Mouse (Mus musculus) heart, adult 2 months (tissue): ENCODE results near the gene Rcc1. TPM values are rescaled to one million over a fixed set of nuclear protein-coding genes. Genes with fewer than 3 reads are reported as not detected.
"Not testable (repeated sequence)": the region's sequence is repeated elsewhere in the genome, so short reads cannot be mapped to it uniquely, and the experiment has no call there.

ENCODE experiments used
- DNase-seq, 2 experiments: peaks; one replicate each; pipeline ENCODE4 v3.0.0; 2021
- H3K27ac ChIP-seq: fragments of 200-600 bp; 2 replicates; pipeline ENCODE4 v1.8.1; 2022
- H3K27me3 ChIP-seq: fragments of 200-500 bp; 2 replicates; pipeline ENCODE4 v1.6.1; 2012; ENCODE audit warnings: mild to moderate bottlenecking, low read length, inconsistent platforms, mixed read lengths; ENCODE audit not compliant: control insufficient read depth, insufficient read depth
- H3K36me3 ChIP-seq: fragments of 200-500 bp; 2 replicates; pipeline ENCODE4 v1.6.1; 2012; ENCODE audit warnings: low read length, inconsistent platforms; ENCODE audit not compliant: control insufficient read depth, insufficient read depth
- H3K4me1 ChIP-seq: fragments of 200-500 bp; 2 replicates; pipeline ENCODE4 v1.6.1; 2011; ENCODE audit warnings: low read length; ENCODE audit not compliant: control insufficient read depth, insufficient read depth
- H3K4me3 ChIP-seq: fragments of 200-600 bp; 2 replicates; pipeline ENCODE4 v1.8.1; 2022
- H3K79me2 ChIP-seq: fragments of 200-500 bp; replicated peaks from 2 replicates; pipeline ENCODE4 v1.6.1; 2012; ENCODE audit warnings: mild to moderate bottlenecking, inconsistent platforms, low read length, moderate library complexity, mixed read lengths; ENCODE audit not compliant: control insufficient read depth, insufficient read depth
- H3K9ac ChIP-seq: fragments of 200-500 bp; 2 replicates; pipeline ENCODE4 v1.6.1; 2012; ENCODE audit warnings: low read depth, mild to moderate bottlenecking, control low read depth, inconsistent platforms, low read length, mixed read lengths
- CTCF ChIP-seq: fragments of 200-600 bp; IDR thresholded peaks from 2 replicates; pipeline ENCODE4 v1.8.1; 2022; ENCODE audit warnings: antibody characterized with exemption, mild to moderate bottlenecking, moderate library complexity
- EP300 ChIP-seq: fragments of 200-500 bp; IDR thresholded peaks from 2 replicates; pipeline ENCODE4 v1.6.1; 2011; ENCODE audit warnings: low read depth, low read length, control low read depth; ENCODE audit not compliant: insufficient read depth
- POLR2A ChIP-seq: fragments of 200-500 bp; IDR thresholded peaks from 2 replicates; pipeline ENCODE4 v1.6.1; 2011; ENCODE audit warnings: mild to moderate bottlenecking, low read depth, low read length, control low read depth; ENCODE audit not compliant: insufficient read depth
- WGBS: fragments of 180-500 bp; shearing (Covaris S2); methylation state at CpG from one replicate; pipeline ENCODE4 v1.1.7; 2018; 5-methylcytosine and 5-hydroxymethylcytosine counted together
- intact Hi-C: fragments of 180-260 bp; cut with DNase I; formaldehyde crosslinking; loops from one replicate; pipeline ENCODE4 v1.15.1; 2025
- polyA plus RNA-seq: library from polyadenylated mRNA; depleted of rRNA; stranded (reverse); fragments of >200 nt; gene quantifications from 2 replicates; pipeline ENCODE4 v1.2.3, GENCODE M21; 2012; rRNA removed
- total RNA-seq, 2 experiments: library from RNA; stranded (reverse); gene quantifications; 2 replicates each; pipeline ENCODE4 v1.2.3; 2021

Gene Rcc1
- total and polyA plus RNA-seq, 3 experiments: 5.1 to 7.5 (median 6.6) TPM

DNA sequence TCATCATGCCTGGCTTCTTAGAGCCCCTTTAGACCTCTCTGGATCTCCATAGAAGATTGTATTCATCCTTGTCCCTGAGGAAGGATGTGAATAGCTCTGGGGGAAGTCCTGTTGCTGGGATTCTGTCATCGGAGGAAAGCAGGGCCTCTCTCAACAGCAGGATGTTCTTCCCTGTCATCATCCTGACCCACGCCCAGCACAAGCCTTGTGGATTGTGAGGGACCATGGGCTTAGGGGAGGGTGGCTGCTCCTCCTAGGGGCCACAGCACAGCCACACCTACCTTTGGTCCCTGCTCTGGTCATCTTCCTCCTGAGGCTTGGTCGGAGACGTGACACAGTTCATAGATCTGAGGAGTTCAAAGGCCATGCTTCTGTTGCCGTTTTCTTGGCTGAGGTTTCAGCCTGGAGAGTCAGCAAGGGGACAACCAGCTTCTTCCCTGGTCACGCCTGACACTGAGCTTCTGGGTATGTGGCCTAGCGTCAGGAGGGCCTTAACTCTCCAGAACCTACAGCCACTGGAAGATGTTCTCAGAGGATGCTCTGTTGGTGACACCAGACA lies 59.6 kb downstream of the Rcc1 start:
- Histone ChIP-seq H3K27ac (no peak overlapping the region; the same call in 1 of the 2 replicates), H3K27me3 (no peaks in the 10 kb centered on the region), H3K79me2 (no peaks in the 10 kb centered on the region), H3K4me1 (no peaks in the 10 kb centered on the region), H3K36me3 (no peaks in the 10 kb centered on the region), H3K9ac (no peak overlapping the region), H3K4me3 (no peak overlapping the region)
- no peak for DNase-seq
- TF ChIP-seq EP300 (no peak), POLR2A (no peak), CTCF (no peak)
- WGBS: 53% methylated on average over 7 of the region's 7 CpGs
- intact Hi-C loops: loop anchor here (1.0 to 5.0 kb wide), 3 partner anchors 52 to 219 kb away; partner anchors contain the start of gene Sesn2

DNA sequence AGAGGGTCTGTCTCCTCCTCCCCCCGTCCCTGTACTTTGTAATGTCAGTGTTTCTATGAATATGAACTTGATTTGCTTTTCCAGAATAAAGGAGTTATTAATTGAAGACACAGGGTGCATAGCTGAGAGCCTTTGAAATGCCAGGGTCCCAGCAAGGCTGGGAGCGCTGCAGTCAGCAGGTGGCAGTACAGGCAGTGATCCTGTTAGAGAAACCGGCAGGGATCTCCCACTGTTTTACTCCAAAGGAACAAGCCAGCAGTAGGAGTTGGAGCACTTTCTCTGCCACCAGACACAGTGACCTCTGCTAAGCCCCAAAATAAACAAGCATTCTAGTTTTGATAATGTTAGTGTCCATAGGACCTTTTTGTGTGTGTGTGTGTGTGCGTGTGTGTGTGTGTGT lies 60.4 kb downstream of the Rcc1 start:
- 36% methylated on average over 4 of the region's 4 CpGs for WGBS
- TF ChIP-seq POLR2A: no peak
- peak; percentile 84 for TF ChIP-seq CTCF
- Histone ChIP-seq H3K4me1 (no peaks in the 10 kb centered on the region), H3K9ac (no peak overlapping the region), H3K36me3 (no peaks in the 10 kb centered on the region), H3K79me2 (no peaks in the 10 kb centered on the region), H3K27ac (no peak overlapping the region), H3K4me3 (no peak overlapping the region), H3K27me3 (no peaks in the 10 kb centered on the region)
- DNase-seq: peak; percentile 44 to 62
- intact Hi-C loops: loop anchor here (1.0 to 5.0 kb wide), 3 partner anchors 52 to 219 kb away; partner anchors contain the start of gene Sesn2

DNA sequence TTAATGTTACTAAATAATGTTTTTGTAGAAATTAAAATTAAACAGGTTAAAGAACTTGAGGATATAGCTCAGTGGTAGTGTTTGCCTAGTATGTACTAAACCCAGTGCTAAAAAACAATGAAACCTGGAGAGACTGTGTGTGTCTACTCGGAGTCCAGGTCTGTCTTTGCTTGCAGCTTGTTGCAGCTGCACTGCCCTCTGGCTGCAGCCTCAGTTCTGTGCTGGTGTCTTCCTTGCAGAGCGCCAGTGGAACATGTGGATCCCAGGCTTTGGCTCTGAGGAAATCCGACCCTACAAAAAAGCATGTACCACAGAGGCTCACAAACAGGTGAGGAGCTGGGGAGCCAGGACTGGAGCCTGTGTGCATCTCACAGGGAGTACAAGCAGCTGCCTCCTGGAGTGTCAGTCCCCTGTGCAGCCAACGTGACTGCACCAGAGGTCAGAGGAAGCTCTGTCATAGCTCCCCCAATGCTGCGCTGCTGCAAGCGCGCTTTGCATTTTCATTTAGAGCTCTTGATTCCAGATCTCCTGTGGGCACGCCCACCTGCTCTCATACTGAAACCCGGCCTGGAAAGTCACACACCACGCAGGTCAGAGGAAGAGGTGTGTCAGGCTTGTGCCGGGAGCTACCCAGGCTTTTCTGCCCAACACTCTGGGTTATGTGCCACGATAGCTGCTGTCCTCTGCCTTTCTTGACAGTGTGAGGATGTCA lies 61.6 kb downstream of the Rcc1 start:
- WGBS: 88% methylated on average over 12 of the region's 12 CpGs
- no peak overlapping the region for H3K4me3 ChIP-seq
- intact Hi-C loops: loop anchor here (2.0 to 5.0 kb wide), 2 partner anchors 121 to 221 kb away; partner anchors contain the start of gene Sesn2
- TF ChIP-seq CTCF: peak; percentile 42
- no peak for TF ChIP-seq POLR2A
- H3K36me3 ChIP-seq: no peaks in the 10 kb centered on the region
- no peak for DNase-seq
- H3K4me1 ChIP-seq: no peaks in the 10 kb centered on the region
- H3K79me2 ChIP-seq: no peaks in the 10 kb centered on the region
- H3K9ac ChIP-seq: no peak overlapping the region
- no peaks in the 10 kb centered on the region for H3K27me3 ChIP-seq
- no peak overlapping the region for H3K27ac ChIP-seq

DNA sequence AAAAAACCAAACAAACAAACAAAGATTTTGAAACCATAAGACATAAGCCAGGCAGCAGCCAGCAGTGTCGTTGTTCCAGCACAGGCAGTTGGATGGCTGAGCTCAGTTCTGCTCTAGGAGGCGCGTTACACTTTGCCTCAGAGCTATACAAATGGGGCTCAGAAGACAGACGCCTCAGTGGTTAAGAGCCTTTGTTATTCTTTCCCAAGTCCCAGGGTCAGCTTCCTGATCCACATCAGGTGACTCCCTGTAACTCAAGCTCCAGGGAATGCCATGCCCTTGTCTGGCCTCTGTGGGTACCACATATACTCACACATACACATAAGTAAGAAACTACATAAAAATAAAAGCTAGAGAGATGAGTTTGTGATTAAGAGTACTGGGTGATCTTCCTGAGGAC lies 62.3 kb downstream of the Rcc1 start:
- H3K27ac ChIP-seq: no peak overlapping the region

DNA sequence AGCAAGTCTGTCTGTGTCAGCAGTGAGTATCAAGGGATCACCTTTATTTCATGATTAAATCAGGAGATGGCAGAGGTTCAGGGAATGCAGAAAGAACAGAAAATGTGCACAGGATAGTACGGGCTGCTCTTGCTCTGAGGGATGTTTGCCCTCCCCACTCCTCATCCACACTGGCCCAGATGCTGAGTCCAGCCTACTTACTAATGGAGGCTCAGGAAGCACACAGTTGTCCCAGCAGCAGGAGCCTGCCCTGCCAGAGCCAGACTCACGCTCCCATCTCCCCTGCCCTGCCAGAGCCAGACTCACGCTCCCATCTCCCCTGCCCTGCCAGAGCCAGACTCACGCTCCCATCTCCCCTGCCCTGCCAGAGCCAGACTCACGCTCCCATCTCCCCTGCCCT lies 64.6 kb downstream of the Rcc1 start:
- H3K27ac ChIP-seq, H3K4me3 ChIP-seq, H3K27me3 ChIP-seq, H3K9ac ChIP-seq, H3K79me2 ChIP-seq, H3K36me3 ChIP-seq, H3K4me1 ChIP-seq, DNase-seq, intact Hi-C loops: not testable (repeated sequence)
- 86% methylated on average over 3 of the region's 5 CpGs for WGBS

More for the DNA sequence above, 62.3 kb downstream of the Rcc1 start:
- Histone ChIP-seq H3K79me2 (no peaks in the 10 kb centered on the region), H3K36me3 (no peaks in the 10 kb centered on the region), H3K4me3 (no peak overlapping the region), H3K4me1 (no peaks in the 10 kb centered on the region), H3K9ac (no peak overlapping the region), H3K27me3 (no peaks in the 10 kb centered on the region)
- WGBS: 92% methylated on average over 4 of the region's 4 CpGs
- no peak for DNase-seq
- intact Hi-C loops: loop anchor here (5.0 kb wide), 1 partner anchor 221 kb away; the partner anchor contains the start of gene Sesn2
- TF ChIP-seq EP300 (no peak), CTCF (no peak), POLR2A (no peak)

Other genes with a start within 250 kb of the Rcc1 start
- under 1 TPM; 0.20 to 0.21 TPM for gene Oprd1, start 209.1 kb downstream of the Rcc1 start, total RNA-seq
- 0.43 and 0.64 TPM in 2 replicates for gene Oprd1, start 209.1 kb downstream of the Rcc1 start, polyA plus RNA-seq
- gene Ythdf2, start 141.3 kb downstream of the Rcc1 start, total RNA-seq: 10 to 100 TPM; 26.8 to 27.5 TPM
- gene Ythdf2, start 141.3 kb downstream of the Rcc1 start, polyA plus RNA-seq: 9.7 and 17.7 TPM in 2 replicates
- 10 to 100 TPM in 1 of 2 experiments, 1 to 10 TPM in 1; 8.5 to 10.0 TPM for gene Gmeb1, start 92.0 kb downstream of the Rcc1 start, total RNA-seq
- gene Gmeb1, start 92.0 kb downstream of the Rcc1 start, polyA plus RNA-seq: 7.7 and 9.5 TPM in 2 replicates
- gene Taf12, start 79.2 kb downstream of the Rcc1 start, total RNA-seq: 10 to 100 TPM; 29.8 to 34.6 TPM
- gene Taf12, start 79.2 kb downstream of the Rcc1 start, polyA plus RNA-seq: 16.1 and 25.1 TPM in 2 replicates
- gene Rab42, start 50.2 kb downstream of the Rcc1 start, total RNA-seq: 1 to 10 TPM in 1 of 2 experiments, under 1 TPM in 1; 0.73 to 1.1 TPM
- gene Rab42, start 50.2 kb downstream of the Rcc1 start, polyA plus RNA-seq: 3.8 and 4.2 TPM in 2 replicates
- gene Trnau1ap, start 24.1 kb downstream of the Rcc1 start, total RNA-seq: 10 to 100 TPM; 21.3 to 24.6 TPM
- gene Trnau1ap, start 24.1 kb downstream of the Rcc1 start, polyA plus RNA-seq: 14.8 and 14.9 TPM in 2 replicates
- gene Phactr4, start 68.9 kb upstream of the Rcc1 start, total RNA-seq: 10 to 100 TPM; 22.3 to 22.4 TPM
- 8.7 and 10.1 TPM in 2 replicates for gene Phactr4, start 68.9 kb upstream of the Rcc1 start, polyA plus RNA-seq
- gene Med18, start 110.3 kb upstream of the Rcc1 start, total RNA-seq: 1 to 10 TPM; 3.5 to 4.5 TPM
- 2.1 and 2.2 TPM in 2 replicates for gene Med18, start 110.3 kb upstream of the Rcc1 start, polyA plus RNA-seq
- 1 to 10 TPM; 2.5 to 3.3 TPM for gene Sesn2, start 156.9 kb upstream of the Rcc1 start, total RNA-seq
- gene Sesn2, start 156.9 kb upstream of the Rcc1 start, polyA plus RNA-seq: 3.4 and 4.3 TPM in 2 replicates
- gene Atpif1, start 180.1 kb upstream of the Rcc1 start, total RNA-seq: 100 to 1,000 TPM; 287 to 299 TPM
- 146 and 164 TPM in 2 replicates for gene Atpif1, start 180.1 kb upstream of the Rcc1 start, polyA plus RNA-seq
- gene Dnajc8, start 181.9 kb upstream of the Rcc1 start, total RNA-seq: 10 to 100 TPM; 53.3 to 58.8 TPM
- 29.1 and 40.0 TPM in 2 replicates for gene Dnajc8, start 181.9 kb upstream of the Rcc1 start, polyA plus RNA-seq
- 1 to 10 TPM; 1.7 to 1.8 TPM for gene Ptafr, start 210.5 kb upstream of the Rcc1 start, total RNA-seq
- 3.1 and 4.4 TPM in 2 replicates for gene Ptafr, start 210.5 kb upstream of the Rcc1 start, polyA plus RNA-seq